Mouse (Mus musculus) left cerebral cortex, adult 18-20 months (tissue): ENCODE results near the gene Pm20d1. TPM values are rescaled to one million over a fixed set of nuclear protein-coding genes. Genes with fewer than 3 reads are reported as not detected.

ENCODE experiments used
- DNase-seq, 2 experiments: peaks; one replicate each; pipeline ENCODE4 v3.0.0; 2021 to 2022; ENCODE audit warnings: low spot score in 2 of 2, mixed read lengths in 1 of 2
- long read RNA-seq, 2 experiments: library from polyadenylated mRNA; stranded (forward); transcript quantifications; one replicate each; pipeline ENCODE4 v2.0.0; 2021
- total RNA-seq, 2 experiments: library from RNA; stranded (reverse); gene quantifications; 2 replicates each; pipeline ENCODE4 v1.2.3; 2021

Gene Pm20d1
- total RNA-seq = 1 to 10 TPM; 1.5 to 1.8 TPM
- long read RNA-seq, experiment 1, full-length matches to known transcripts = 7 of 8 reads
- long read RNA-seq, experiment 1, partial matches to known transcripts = 0 of 8 reads
- long read RNA-seq, experiment 1, other reads (novel, unspliced or antisense) = 1 of 8 reads
- long read RNA-seq, experiment 2, full-length matches to known transcripts = 5 of 5 reads
- long read RNA-seq, experiment 2, partial matches to known transcripts = 0 of 5 reads
- long read RNA-seq, experiment 2, other reads (novel, unspliced or antisense) = 0 of 5 reads

- peak in 1 of 2 experiments; percentile 18 for DNase-seq
Measured at GRCm38 (mm10) chr1:131797202-131797909, at the start of gene Pm20d1. Pm20d1 (plus strand) TSS chr1:131797381.

DNA sequence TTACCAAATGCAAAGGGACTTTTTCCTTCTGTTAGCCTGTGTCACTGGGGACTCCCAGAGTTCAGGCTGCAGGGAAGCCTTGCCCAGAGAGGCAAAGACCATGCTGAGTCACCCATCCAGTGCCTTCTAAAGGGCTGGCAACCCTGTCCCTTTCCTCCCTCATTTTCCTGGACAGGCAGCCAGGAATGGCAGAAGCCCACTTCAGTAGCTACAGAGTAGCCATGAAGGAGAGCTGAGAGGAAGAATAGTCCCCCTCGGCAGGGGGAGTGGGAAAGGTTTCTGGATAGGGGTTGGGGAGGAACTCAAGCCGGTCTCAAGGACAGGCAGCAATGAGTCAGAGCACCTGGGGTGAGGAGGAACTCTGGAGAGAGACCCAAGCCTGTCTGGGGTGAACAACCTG, 49.4 kb upstream of the Pm20d1 start:
- no peak for DNase-seq

GRCm38 (mm10) chr1:131748636-131749035, 48.5 kb upstream of the Pm20d1 start:
- no peak for DNase-seq

GRCm38 (mm10) chr1:131749706-131750545, 47.3 kb upstream of the Pm20d1 start:
- DNase-seq = no peak

DNA sequence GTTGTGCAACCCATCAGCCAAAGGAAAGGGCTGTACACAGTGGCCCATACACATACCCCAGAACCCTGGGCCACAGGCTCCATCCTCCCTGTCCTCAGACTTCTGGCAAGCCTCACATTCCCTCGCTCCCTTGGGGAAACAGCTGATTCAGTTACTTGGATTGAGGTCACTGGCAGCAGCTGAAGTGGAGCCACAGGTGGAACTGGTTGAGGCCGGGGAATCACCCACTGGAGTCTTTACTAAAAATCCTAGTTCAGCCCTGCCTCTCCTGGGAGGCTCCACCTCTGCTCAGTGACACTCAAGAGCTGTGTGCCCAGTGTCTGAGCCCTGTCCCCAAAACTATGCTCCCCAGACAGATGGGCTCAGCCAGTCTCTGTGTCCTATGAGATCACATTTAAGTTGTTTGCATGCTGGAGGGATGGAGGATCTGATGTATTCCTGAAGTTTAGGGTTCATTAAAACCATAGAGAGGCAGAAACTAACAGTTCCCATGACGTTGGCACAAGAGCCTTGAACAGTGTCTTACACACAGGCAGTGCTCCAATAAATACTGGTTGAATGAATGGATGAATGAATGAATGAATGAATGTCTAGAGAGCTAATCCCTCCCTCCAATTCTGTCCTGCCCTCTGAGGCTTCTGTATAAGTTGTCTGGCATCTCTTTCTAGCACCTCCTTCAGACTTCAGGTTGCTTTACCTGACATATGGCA, 45.8 kb upstream of the Pm20d1 start:
- no peak for DNase-seq

- DNase-seq = no peak
Measured at GRCm38 (mm10) chr1:131751891-131752311, 45.3 kb upstream of the Pm20d1 start.

DNA sequence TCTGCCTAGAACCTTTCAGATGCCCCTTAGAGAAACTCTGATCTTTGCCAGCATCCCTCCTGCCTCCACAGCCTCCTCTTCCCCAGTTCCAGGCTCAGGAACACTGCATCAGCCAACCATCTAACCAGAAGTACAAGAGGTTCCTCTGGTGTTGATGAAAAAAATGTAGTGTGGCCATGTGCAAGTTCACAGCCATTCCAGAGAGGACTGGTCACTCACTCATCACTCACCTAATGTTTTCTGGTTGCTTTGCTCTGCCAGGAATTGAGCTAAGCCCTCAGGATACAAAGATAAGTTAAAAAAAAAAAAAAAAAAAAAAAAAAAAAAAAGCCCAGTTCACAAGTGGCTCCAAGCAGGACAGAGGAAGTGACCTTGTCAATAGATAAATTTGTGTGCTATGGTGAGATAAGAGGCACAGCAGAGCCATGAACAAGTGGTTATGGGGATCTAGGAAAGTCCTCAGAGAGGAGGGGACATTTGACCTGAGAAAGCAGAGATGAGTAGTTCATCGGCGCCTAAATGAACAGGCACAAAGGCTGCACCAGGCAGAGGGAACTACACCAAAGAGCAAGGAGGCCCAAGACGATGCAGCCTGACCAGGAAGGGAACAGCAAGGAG, 42.9 kb upstream of the Pm20d1 start:
- DNase-seq = no peak

GRCm38 (mm10) chr1:131754916-131755315, 42.3 kb upstream of the Pm20d1 start:
- peak; percentile 58 to 77 for DNase-seq

GRCm38 (mm10) chr1:131757211-131757610, 40.0 kb upstream of the Pm20d1 start:
- no peak for DNase-seq

DNA sequence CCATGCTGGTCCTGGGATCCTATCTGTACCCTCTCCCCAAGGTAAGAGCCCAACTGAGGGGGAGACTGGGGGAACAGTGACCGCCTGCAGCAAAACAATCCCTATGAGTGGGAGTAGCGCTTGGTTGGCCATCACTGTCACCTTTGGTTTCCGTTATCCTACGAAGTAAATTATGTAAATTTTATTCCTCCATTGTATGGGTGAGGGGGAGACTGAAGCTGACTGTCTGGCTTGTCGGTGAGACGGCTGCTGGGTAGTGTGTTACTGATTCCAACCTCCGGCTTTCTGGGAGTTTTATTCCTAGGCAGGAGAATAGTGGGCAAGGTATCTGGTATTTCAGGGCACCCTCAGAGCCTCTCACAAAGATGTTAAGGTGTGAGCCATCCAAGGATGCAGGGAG, 38.4 kb upstream of the Pm20d1 start:
- no peak for DNase-seq

DNA sequence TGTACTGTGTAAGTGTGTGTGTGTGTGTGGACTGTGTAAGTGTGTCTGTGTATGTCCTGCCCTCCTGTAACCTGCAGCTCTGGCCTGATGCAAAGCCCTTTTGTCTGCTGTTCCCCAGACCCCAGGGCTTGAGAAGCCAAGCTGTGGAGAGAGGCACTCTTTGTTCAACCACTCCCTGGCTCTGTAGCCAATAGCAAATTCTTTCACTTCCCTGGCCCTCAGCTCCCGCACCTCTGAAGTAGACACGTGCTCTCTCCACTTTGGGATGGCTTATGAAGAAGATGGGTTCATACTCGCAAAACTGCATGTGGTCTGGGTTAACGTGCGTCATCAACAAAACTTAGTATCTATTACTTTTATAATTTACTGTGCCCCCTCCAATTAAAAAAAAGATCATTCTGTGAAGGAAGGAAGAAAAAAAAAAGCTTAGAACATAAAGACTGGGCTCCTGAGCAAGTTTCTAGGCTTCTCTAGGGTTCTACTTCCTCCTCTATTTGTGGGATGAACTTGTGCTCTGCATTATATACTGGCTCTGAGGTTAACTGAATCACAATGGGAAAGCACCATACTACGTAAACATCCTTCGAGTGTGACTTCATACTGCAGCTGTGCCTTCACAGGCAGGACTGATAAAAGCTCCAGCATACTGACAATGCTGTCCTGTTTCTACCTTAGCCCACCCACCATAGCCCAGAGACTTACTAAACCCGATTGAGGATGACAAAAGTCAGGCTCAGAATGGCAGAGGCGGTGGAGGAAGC, 37.3 kb upstream of the Pm20d1 start:
- DNase-seq = no peak

GRCm38 (mm10) chr1:131760428-131760820, 36.8 kb upstream of the Pm20d1 start:
- DNase-seq = no peak

DNA sequence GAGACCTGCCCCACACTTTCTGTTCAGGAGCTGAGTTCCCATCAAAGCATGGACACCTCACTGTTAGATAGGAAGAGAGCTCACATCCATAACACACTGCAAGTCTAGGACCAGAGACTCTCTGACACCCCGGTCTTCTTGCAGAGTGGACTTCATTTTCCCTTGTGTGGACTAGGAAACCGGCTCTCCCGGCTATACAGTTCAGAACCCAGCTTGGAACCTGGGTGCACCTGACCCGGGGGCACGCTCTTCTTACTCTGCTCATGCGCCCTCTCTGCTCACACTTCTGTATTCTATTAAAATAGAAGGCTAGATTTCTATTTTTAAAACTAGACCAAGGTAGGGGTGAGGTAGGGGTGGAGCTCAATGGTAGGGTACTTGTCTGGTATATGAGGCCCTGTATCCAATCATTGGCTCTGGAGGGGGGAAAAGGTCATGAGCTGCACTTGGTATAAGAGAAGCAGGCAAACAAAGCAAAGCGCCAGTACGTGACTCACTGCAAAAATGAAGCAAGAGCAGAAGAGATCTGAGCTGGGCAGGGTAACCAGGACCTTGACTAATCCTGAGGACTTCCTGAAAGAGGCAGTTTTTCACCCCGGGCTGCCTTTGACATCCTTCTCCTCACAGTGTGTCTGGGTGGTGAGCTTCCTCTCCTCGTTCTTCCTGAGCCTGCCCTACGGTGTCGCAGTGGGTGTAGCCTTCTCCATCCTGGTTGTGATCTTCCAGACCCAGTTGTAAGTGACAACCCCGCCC, 35.9 kb upstream of the Pm20d1 start:
- DNase-seq = no peak

DNA sequence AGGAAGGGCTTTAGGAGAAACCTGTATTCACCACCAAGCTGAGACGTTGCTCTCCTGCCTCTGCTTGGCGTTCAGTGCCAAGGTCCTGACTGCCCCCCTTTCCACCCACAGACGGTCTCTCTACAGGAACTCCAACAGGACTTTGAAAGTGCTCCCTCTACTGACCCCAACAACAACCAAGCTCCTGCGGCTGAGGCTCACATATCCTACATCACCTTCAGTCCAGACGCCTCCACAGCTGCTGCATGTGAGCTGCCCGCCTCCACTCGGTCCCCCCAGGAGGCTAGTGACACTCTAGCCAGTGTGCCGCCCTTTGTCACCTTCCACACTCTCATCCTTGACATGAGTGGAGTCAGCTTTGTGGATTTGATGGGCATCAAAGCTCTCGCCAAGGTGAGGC, 33.5 kb upstream of the Pm20d1 start:
- no peak for DNase-seq

DNA sequence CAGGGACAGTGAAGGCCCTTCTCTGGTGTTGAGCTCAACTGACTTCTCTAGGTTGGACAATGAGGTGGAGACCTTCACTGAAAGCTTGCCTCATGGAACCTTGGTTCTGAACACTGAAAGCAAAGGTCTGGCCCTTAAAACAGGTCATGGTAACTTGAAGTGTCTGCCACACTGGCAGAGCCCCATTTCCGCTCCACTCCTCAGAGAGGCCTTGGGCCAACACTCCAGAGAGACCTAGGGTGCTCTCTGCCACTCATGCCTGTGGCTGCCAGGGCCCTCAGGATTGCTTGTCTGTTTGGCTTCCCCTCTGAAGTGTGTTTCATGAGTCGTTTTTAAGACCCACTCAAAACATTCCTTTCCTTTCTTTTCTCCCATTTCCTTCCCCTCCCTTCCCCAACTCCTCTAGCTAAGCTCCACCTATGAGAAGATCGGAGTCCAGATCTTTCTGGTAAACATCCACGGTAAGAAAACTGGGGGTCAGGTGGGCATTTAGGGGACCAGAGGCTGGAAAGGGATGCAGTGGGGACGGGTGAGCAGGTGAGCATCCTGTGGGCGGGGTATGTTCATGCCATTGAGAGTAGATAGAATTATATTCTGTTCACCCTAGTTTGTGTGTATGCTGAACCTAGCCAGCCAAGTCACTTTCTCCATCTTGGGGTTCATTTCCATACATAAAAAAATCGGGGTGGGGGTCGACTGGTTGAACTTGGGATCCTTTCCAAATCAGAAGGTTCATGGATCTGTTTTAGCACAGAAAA, 32.4 kb upstream of the Pm20d1 start:
- peak in 1 of 2 experiments; percentile 1 for DNase-seq

- DNase-seq = peak; percentile 75 to 83
Measured at GRCm38 (mm10) chr1:131765357-131766001, 31.7 kb upstream of the Pm20d1 start.

DNA sequence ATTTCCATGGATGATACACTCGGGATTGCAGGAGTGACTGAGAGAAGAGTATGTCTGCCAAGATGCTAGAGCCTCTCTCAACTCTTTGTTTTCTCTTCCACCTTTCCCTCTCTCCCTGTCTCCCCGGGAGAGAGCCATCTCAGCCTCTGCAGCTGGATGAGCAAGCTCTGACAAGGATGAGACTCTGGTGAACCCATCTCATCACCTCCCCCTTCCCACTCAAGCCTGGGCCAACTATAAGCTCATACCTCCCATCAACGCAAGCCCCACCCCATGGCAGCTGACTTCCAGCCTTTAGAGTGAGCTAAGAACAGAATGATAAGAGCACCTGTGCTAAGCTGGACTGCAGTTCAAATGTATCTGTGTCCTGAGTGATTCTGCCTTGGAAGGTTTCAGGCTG, 27.9 kb upstream of the Pm20d1 start:
- DNase-seq = no peak

DNA sequence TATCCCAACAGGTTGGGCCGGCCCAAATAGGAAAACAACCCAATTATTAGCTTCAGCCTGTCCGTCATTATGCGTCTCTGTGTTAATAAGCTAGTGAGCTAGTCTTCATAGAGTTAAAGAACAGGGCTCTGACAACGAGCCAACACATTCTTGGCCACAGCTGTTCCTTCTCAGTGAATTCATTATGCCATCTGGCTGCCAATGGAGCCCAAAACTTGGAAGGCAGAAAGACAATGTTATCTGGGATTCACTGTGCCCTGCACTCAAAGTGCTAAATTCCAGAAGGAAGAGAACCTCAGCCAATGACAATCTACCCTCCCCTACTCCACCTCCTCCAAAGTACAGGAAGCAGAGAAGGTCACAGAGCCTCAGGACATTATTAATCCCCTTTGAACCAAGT, 26.5 kb upstream of the Pm20d1 start:
- peak; percentile 74 to 82 for DNase-seq
